Mouse (Mus musculus) myocyte (in vitro differentiated cells): ENCODE measurements around the gene Tmem131l. TPM values are rescaled to one million over a fixed set of nuclear protein-coding genes. Genes with fewer than 3 reads are reported as not detected.
"Not testable (repeated sequence)": the region's sequence is repeated elsewhere in the genome, so short reads cannot be mapped to it uniquely, and the experiment has no call there.

Experiments used
- H3K27me3 ChIP-seq: one replicate; pipeline ENCODE4 v1.6.1; 2011; ENCODE audit not compliant: control insufficient read depth, insufficient read depth, insufficient read length
- H3K36me3 ChIP-seq: one replicate; pipeline ENCODE4 v1.6.1; 2011; ENCODE audit not compliant: control insufficient read depth, insufficient read depth
- H3K4me2 ChIP-seq: one replicate; pipeline ENCODE4 v1.6.1; 2011; ENCODE audit warnings: low read depth, control low read depth
- H3K4me3 ChIP-seq: one replicate; pipeline ENCODE4 v1.5.1; 2011; ENCODE audit warnings: mild to moderate bottlenecking, control low read depth, moderate library complexity
- H3K79me2 ChIP-seq: one replicate; pipeline ENCODE4 v1.6.1; 2011; ENCODE audit not compliant: control insufficient read depth, insufficient read depth
- H3ac ChIP-seq: one replicate; pipeline ENCODE4 v1.6.1; 2011; ENCODE audit not compliant: control insufficient read depth, insufficient read length
- CEBPB ChIP-seq: IDR thresholded peaks from 2 replicates; pipeline ENCODE4 v1.6.1; 2011; ENCODE audit warnings: mild to moderate bottlenecking, moderate library complexity; ENCODE audit not compliant: poor library complexity, insufficient read depth, severe bottlenecking
- E2F4 ChIP-seq: IDR thresholded peaks from one replicate; pipeline ENCODE4 v1.6.1; 2011; ENCODE audit warnings: mild to moderate bottlenecking, control low read depth, moderate library complexity; ENCODE audit not compliant: insufficient read depth
- MAX ChIP-seq: IDR thresholded peaks from one replicate; pipeline ENCODE4 v1.6.1; 2011; ENCODE audit warnings: low read depth, mild to moderate bottlenecking, control low read depth
- MYOD1 ChIP-seq, 3 experiments: IDR thresholded peaks; one replicate each; pipeline ENCODE4 v1.6.1; 2011; ENCODE audit warnings: control low read depth in 2 of 3, low read depth in 2 of 3, mild to moderate bottlenecking in 2 of 3, moderate library complexity in 1 of 3; ENCODE audit not compliant: insufficient read length in 2 of 3, control insufficient read depth in 1 of 3
- MYOG ChIP-seq, 3 experiments: IDR thresholded peaks; one replicate each; pipeline ENCODE4 v1.6.1; 2011; ENCODE audit warnings: control low read depth in 2 of 3, low read depth in 2 of 3, mild to moderate bottlenecking in 2 of 3; ENCODE audit not compliant: insufficient read length in 2 of 3, control insufficient read depth in 1 of 3, insufficient read depth in 1 of 3
- POLR2A ChIP-seq: IDR thresholded peaks from one replicate; pipeline ENCODE4 v1.6.1; 2011; ENCODE audit warnings: low read depth, mild to moderate bottlenecking, control low read depth, moderate library complexity; ENCODE audit not compliant: insufficient read length
- POLR2AphosphoS2 ChIP-seq: IDR thresholded peaks from one replicate; pipeline ENCODE4 v1.6.1; 2011; ENCODE audit warnings: low read depth, control low read depth; ENCODE audit not compliant: insufficient read length
- REST ChIP-seq: IDR thresholded peaks from one replicate; pipeline ENCODE4 v1.6.1; 2011; ENCODE audit warnings: mild to moderate bottlenecking, control low read depth, moderate library complexity; ENCODE audit not compliant: insufficient read depth, insufficient read length
- SRF ChIP-seq: IDR thresholded peaks from one replicate; pipeline ENCODE4 v1.6.1; 2011; ENCODE audit warnings: low read depth; ENCODE audit not compliant: control insufficient read depth, insufficient read length
- TCF12 ChIP-seq: IDR thresholded peaks from one replicate; pipeline ENCODE4 v1.6.1; 2011; ENCODE audit warnings: mild to moderate bottlenecking, control low read depth; ENCODE audit not compliant: poor library complexity, insufficient read depth, severe bottlenecking
- TCF3 ChIP-seq: IDR thresholded peaks from one replicate; pipeline ENCODE4 v1.6.1; 2011; ENCODE audit warnings: low read depth, control low read depth; ENCODE audit not compliant: insufficient read length
- USF1 ChIP-seq: IDR thresholded peaks from one replicate; pipeline ENCODE4 v1.6.1; 2011; ENCODE audit warnings: low read depth, mild to moderate bottlenecking, control low read depth, moderate library complexity
- polyA plus RNA-seq: library from polyadenylated mRNA; unstranded; fragments of >200 nt; fragmentation: generic; extraction: Trizol; gene quantifications from one replicate; pipeline ENCODE4 v1.2.1, GENCODE M21; 2012; ENCODE audit warnings: missing spikeins

The Tmem131l gene
- polyA plus RNA-seq, 1 experiment: 11.0 TPM

DNA sequence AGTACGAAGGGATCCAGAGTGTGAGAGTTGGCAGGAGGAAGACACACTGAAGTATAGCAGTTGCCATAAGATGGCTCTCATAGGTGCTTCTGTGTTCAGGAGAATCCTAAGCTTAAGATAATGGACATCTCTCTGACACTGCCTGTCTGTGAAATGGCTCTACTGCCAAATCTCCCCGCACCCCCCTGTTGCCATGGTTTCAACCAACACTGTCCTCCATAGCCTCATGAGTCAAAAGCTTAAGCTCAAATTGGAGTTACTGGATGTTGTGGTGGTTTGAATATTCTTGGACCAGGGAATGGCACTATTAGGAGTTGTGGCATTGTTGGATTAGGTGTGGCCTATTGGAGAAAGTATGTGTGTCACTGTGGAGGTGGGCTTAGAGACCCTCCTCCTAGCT is 170.2 kb downstream of the Tmem131l start:
- Histone ChIP-seq H3ac (no peak overlapping the region), H3K4me3 (no peak overlapping the region), H3K36me3 (no peaks in the 10 kb centered on the region), H3K4me2 (no peak overlapping the region), H3K27me3 (no peaks in the 10 kb centered on the region), H3K79me2 (no peaks in the 10 kb centered on the region)
- no peak for TF ChIP-seq USF1

DNA sequence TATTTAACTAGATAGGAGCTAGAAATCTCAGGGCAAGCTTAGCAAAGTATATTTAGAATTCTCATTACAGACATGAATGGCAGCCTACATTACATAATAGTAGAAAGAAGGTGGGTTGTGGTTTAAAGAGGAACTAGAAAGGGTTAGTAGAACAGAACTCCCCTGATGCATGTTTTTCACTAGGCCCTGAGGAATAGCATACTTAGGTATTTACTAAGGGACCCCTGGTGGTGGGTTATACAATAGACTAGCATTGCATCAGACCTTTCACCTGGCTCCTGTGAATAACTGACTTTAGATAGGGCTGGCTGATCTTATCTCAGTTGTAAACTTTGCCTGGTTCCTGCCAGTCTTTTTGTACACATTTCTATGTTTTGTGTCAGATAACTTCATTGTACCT is 172.9 kb downstream of the Tmem131l start:
- H3K79me2 ChIP-seq, H3K4me2 ChIP-seq, H3ac ChIP-seq, H3K36me3 ChIP-seq, H3K4me3 ChIP-seq, H3K27me3 ChIP-seq: not testable (repeated sequence)

DNA sequence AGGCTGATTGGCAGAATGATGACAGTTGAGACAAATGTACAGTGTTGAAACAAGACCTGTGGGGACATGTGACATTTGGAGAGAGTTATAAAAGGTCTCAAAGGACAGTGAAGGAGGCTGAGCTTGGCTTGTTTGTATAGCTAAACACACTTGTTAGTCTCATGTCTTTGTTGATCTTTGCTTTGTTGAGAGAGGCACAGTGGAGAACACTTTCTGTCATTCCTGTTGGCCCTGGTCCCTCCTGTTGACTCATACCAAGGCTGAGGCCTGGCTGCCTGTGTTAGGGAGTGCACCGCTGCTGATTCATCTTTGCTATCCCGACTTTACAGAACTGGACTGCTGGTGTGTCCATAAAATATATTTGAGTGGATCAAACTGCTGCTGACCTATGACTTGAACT is 174.8 kb downstream of the Tmem131l start:
- peak overlapping the region; percentile 5 for H3K4me2 ChIP-seq
- H3K4me3 ChIP-seq: no peak overlapping the region
- H3K27me3 ChIP-seq: no peaks in the 10 kb centered on the region
- TF ChIP-seq POLR2AphosphoS2 (no peak), POLR2A (no peak), MYOG (IDR thresholded peaks at IDR 0.05; ENCODE audit: control insufficient read depth in 1 of 3, insufficient read depth in 1 of 3, insufficient read length in 2 of 3, low read depth in 2 of 3) (no peak), MAX (no peak), TCF12 (no peak)
- H3ac ChIP-seq: no peak overlapping the region
- no peaks in the 10 kb centered on the region for H3K36me3 ChIP-seq
- no peaks in the 10 kb centered on the region for H3K79me2 ChIP-seq

DNA sequence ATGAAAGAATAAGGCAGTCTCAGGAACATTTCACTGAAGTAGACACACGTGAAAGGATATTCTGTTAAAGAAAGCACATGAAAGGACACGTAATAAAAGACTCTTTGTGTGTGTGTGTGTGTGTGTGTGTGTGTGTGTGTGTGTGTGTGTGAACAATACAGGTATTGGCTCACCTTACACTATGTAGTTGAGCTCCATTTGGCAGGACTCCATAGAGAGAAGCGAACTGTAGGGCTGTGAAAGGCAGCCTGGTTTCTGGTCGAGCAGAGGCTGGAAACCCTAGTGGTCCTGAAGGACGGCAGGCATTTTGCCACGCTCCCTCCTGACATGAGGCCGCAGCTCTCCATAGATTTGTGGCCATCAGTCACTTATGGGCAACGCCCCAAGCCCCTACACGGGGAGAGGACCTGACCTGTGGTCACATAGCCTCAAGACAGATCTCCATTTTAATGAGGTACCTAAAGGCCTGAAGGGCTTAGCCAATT is 175.9 kb downstream of the Tmem131l start:
- H3K36me3 ChIP-seq: no peaks in the 10 kb centered on the region
- H3K4me3 ChIP-seq: no peak overlapping the region
- no peak overlapping the region for H3K4me2 ChIP-seq
- no peak for TF ChIP-seq POLR2AphosphoS2
- no peak for TF ChIP-seq E2F4
- TF ChIP-seq MAX: no peak
- TF ChIP-seq CEBPB: no peak
- TF ChIP-seq MYOD1 (IDR thresholded peaks at IDR 0.05; ENCODE audit: control insufficient read depth in 1 of 3, insufficient read length in 2 of 3, low read depth in 2 of 3): no peak
- TF ChIP-seq SRF: no peak
- TF ChIP-seq POLR2A: no peak
- TF ChIP-seq REST: no peak
- TF ChIP-seq MYOG (IDR thresholded peaks at IDR 0.05; ENCODE audit: control insufficient read depth in 1 of 3, insufficient read depth in 1 of 3, insufficient read length in 2 of 3, low read depth in 2 of 3): no peak
- no peak for TF ChIP-seq TCF12
- TF ChIP-seq TCF3: no peak
- TF ChIP-seq USF1: no peak
- H3ac ChIP-seq: no peak overlapping the region
- no peaks in the 10 kb centered on the region for H3K27me3 ChIP-seq
- H3K79me2 ChIP-seq: no peaks in the 10 kb centered on the region

DNA sequence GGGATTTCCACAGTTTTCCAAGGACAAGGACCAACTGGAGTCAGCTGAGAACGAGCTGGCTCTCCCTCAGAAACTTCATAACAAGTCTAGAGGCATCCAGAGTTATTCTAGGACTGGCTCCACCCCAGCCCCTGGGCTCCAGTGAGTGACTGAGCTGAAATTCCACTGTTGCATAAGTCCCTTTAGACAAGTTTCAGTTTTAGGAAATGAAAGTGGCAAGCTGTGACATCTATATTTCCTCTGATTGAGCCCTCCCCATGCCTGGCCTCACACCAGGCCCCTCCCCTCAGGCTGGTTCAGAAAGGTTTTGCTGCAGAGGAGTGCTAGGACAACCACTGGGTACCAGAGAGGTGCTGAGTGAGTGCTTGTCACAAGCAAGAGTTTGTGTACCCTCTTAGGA is 177.0 kb downstream of the Tmem131l start:
- H3K4me3 ChIP-seq: no peak overlapping the region
- H3K36me3 ChIP-seq: no peaks in the 10 kb centered on the region
- peak; percentile 65 for TF ChIP-seq CEBPB
- peak; percentile 22 for TF ChIP-seq POLR2A
- TF ChIP-seq E2F4: no peak
- H3K79me2 ChIP-seq: no peaks in the 10 kb centered on the region
- H3ac ChIP-seq: no peak overlapping the region
- H3K27me3 ChIP-seq: no peaks in the 10 kb centered on the region
- H3K4me2 ChIP-seq: peak overlapping the region; percentile 72

DNA sequence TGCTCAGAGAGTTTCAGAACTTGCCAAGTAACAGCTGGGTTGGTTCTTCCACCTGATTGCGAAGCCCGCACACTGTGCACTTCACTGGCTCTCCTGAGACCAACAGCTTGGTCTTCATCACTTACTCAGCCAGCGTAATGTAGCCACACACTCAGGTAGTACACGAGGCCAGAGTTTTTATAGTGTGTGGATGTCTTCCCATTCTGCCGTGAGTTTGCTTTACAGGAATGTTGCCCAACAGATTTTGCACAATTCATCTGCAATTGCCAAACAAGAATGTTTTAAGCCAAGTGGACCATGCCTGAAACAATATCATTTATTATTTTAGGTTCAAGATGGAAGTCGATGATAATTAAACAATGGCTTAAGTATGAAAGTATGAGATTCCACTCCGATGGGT is 180.4 kb downstream of the Tmem131l start:
- no peak overlapping the region for H3K4me2 ChIP-seq
- H3K79me2 ChIP-seq: no peaks in the 10 kb centered on the region
- no peak overlapping the region for H3ac ChIP-seq
- H3K36me3 ChIP-seq: no peaks in the 10 kb centered on the region
- H3K4me3 ChIP-seq: no peak overlapping the region
- H3K27me3 ChIP-seq: peaks cover 5% of the 10 kb centered on the region
- TF ChIP-seq MYOD1 (IDR thresholded peaks at IDR 0.05; ENCODE audit: control insufficient read depth in 1 of 3, insufficient read length in 2 of 3, low read depth in 2 of 3) (no peak), POLR2A (no peak), REST (no peak), TCF12 (no peak), CEBPB (no peak), USF1 (no peak), TCF3 (no peak), MYOG (IDR thresholded peaks at IDR 0.05; ENCODE audit: control insufficient read depth in 1 of 3, insufficient read depth in 1 of 3, insufficient read length in 2 of 3, low read depth in 2 of 3) (no peak)
